Mouse (Mus musculus) megakaryocyte progenitor cell, adult 5-6 weeks (primary cell): ENCODE measurements around the gene Apba2. TPM values are rescaled to one million over a fixed set of nuclear protein-coding genes. Genes with fewer than 3 reads are reported as not detected.

Source experiments
- ATAC-seq: replicated peaks from 2 replicates; pipeline ENCODE4 v1.8.0; 2016; ENCODE audit warnings: mild to moderate bottlenecking, moderate TSS enrichment, inconsistent platforms; ENCODE audit not compliant: poor library complexity
- total RNA-seq, 2 experiments: library from RNA; stranded (forward) in 1 of 2; stranded (reverse) in 1 of 2; fragments of 157-497, 149-512 nt in 1 of 2; fragments of 200-1000 nt in 1 of 2; gene quantifications; 2 replicates each; pipeline versions ENCODE4 v1.2.3 to v1.2.4; 2015 to 2017

Apba2 gene
- total RNA-seq, 2 experiments from 2014 or later, result not detected

GRCm38 (mm10) chr7:64648947-64649607, 147.6 kb downstream of the Apba2 start:
- no peak for ATAC-seq

GRCm38 (mm10) chr7:64651963-64652362, 150.5 kb downstream of the Apba2 start:
- no peak for ATAC-seq

GRCm38 (mm10) chr7:64656787-64657186, 155.3 kb downstream of the Apba2 start:
- ATAC-seq, result no peak

- no peak for ATAC-seq
Measured at GRCm38 (mm10) chr7:64658914-64659313, 157.4 kb downstream of the Apba2 start.

GRCm38 (mm10) chr7:64659328-64659727, 157.8 kb downstream of the Apba2 start:
- no peak for ATAC-seq

- no peak for ATAC-seq
Measured at GRCm38 (mm10) chr7:64662506-64662905, 161.0 kb downstream of the Apba2 start.

GRCm38 (mm10) chr7:64663600-64663999, 162.1 kb downstream of the Apba2 start:
- no peak for ATAC-seq

GRCm38 (mm10) chr7:64665120-64665519, 163.6 kb downstream of the Apba2 start:
- no peak for ATAC-seq

GRCm38 (mm10) chr7:64665716-64666298, 164.3 kb downstream of the Apba2 start:
- ATAC-seq, result no peak

- ATAC-seq, result no peak
Measured at GRCm38 (mm10) chr7:64667959-64668358, 166.5 kb downstream of the Apba2 start.

GRCm38 (mm10) chr7:64679771-64680479, 178.4 kb downstream of the Apba2 start:
- ATAC-seq, result no peak

GRCm38 (mm10) chr7:64684893-64685292, 183.4 kb downstream of the Apba2 start:
- no peak for ATAC-seq

- ATAC-seq, result no peak
Measured at GRCm38 (mm10) chr7:64688115-64688817, 186.8 kb downstream of the Apba2 start.

- no peak for ATAC-seq
Measured at GRCm38 (mm10) chr7:64691831-64692230, 190.3 kb downstream of the Apba2 start.

GRCm38 (mm10) chr7:64694937-64695336, 193.4 kb downstream of the Apba2 start:
- ATAC-seq, result no peak

- no peak for ATAC-seq
Measured at GRCm38 (mm10) chr7:64696521-64697281, 195.2 kb downstream of the Apba2 start.

GRCm38 (mm10) chr7:64697791-64698337, 196.4 kb downstream of the Apba2 start:
- no peak for ATAC-seq

- no peak for ATAC-seq
Measured at GRCm38 (mm10) chr7:64704060-64704595, 202.6 kb downstream of the Apba2 start.

GRCm38 (mm10) chr7:64708176-64708575, 206.7 kb downstream of the Apba2 start:
- no peak for ATAC-seq
